Mouse (Mus musculus): ENCODE data around the gene Syn3.

DNA sequence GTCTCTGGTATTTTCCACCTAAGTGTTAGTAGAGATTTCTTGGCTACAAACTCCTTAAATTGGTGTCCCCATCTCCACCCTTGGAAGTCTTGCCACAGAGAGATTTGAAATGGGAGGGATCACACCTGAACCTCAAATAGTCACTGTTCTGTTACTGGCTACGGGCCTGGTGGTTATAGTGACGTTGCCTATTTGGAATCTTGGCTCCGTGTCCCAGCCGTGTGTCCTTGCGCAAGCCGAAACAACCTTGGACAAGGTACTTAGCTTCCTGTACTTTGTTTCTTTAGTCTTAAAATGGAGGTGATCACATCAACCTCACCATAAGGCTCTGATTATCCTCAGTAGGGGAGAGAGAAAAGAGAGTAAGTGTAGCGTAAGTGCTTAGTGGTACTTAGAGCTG is 212.2 kb downstream of the Syn3 start:
- TF ChIP-seq CTCF (IDR thresholded peaks at IDR 0.05; ENCODE audit: borderline replicate concordance, extremely low read depth, insufficient read depth, insufficient read length) (no peak), POLR2A (IDR thresholded peaks at IDR 0.05; ENCODE audit: borderline replicate concordance, extremely low read depth, insufficient read depth, insufficient read length, poor library complexity, severe bottlenecking) (no peak)
